Mouse (Mus musculus) naive thymus-derived CD4-positive, alpha-beta T cell, adult 2 months (primary cell): ENCODE measurements around the gene Klrd1.
"Not testable (repeated sequence)": the region's sequence is repeated elsewhere in the genome, so short reads cannot be mapped to it uniquely, and the experiment has no call there.

Experiments used
- DNase-seq: peaks from one replicate; pipeline ENCODE4 v3.0.0-alpha.2; 2011; ENCODE audit warnings: low read depth

Klrd1 gene

GRCm38 (mm10) chr6:129591508-129591907 lies at the start of gene Klrd1:
Gene Klrd1 (plus strand): TSS chr6:129591782.
- peak; percentile 46 for DNase-seq

- no peak for DNase-seq
Observed at GRCm38 (mm10) chr6:129541931-129542330, 49.7 kb upstream of the Klrd1 start.

GRCm38 (mm10) chr6:129542540-129542939 lies 49.0 kb upstream of the Klrd1 start:
- DNase-seq, result no peak

GRCm38 (mm10) chr6:129543709-129544606 lies 47.6 kb upstream of the Klrd1 start:
- DNase-seq, result peak; percentile 61

- no peak for DNase-seq
Observed at GRCm38 (mm10) chr6:129547277-129547676, 44.3 kb upstream of the Klrd1 start.

GRCm38 (mm10) chr6:129548009-129548408 lies 43.6 kb upstream of the Klrd1 start:
- DNase-seq, result no peak

- DNase-seq, result no peak
Observed at GRCm38 (mm10) chr6:129557298-129558023, 34.1 kb upstream of the Klrd1 start.

- DNase-seq, result peak; percentile 69
Observed at GRCm38 (mm10) chr6:129558946-129559640, 32.5 kb upstream of the Klrd1 start.

- DNase-seq, result no peak
Observed at GRCm38 (mm10) chr6:129559641-129560027, 31.9 kb upstream of the Klrd1 start.

- DNase-seq, result no peak
Observed at GRCm38 (mm10) chr6:129565257-129565656, 26.3 kb upstream of the Klrd1 start.

GRCm38 (mm10) chr6:129575315-129575714 lies 16.3 kb upstream of the Klrd1 start:
- DNase-seq, result peak; percentile 64

GRCm38 (mm10) chr6:129577605-129578004 lies 14.0 kb upstream of the Klrd1 start, which contains the start of gene Klre1:
Gene Klre1 (plus strand): TSS chr6:129577905.
- no peak for DNase-seq

GRCm38 (mm10) chr6:129581274-129581673 lies 10.3 kb upstream of the Klrd1 start:
- peak; percentile 71 for DNase-seq

GRCm38 (mm10) chr6:129581896-129582295 lies 9.7 kb upstream of the Klrd1 start:
- DNase-seq, result no peak

GRCm38 (mm10) chr6:129583014-129583413 lies 8.6 kb upstream of the Klrd1 start:
- no peak for DNase-seq

- peak; percentile 67 for DNase-seq
Observed at GRCm38 (mm10) chr6:129608372-129608771, 16.8 kb downstream of the Klrd1 start.

GRCm38 (mm10) chr6:129623735-129624134 lies 32.2 kb downstream of the Klrd1 start, which contains the start of gene Klrk1:
Gene Klrk1 (minus strand): TSS chr6:129623864.
- DNase-seq, result no peak

- not testable (repeated sequence) for DNase-seq
Observed at GRCm38 (mm10) chr6:129631046-129631445, 39.5 kb downstream of the Klrd1 start.

- DNase-seq, result not testable (repeated sequence)
Observed at GRCm38 (mm10) chr6:129643237-129643636, 51.7 kb downstream of the Klrd1 start, which contains the start of gene Klrc3. Gene Klrc3 (minus strand): TSS chr6:129643337.

GRCm38 (mm10) chr6:129644054-129644453 lies 52.5 kb downstream of the Klrd1 start:
- DNase-seq, result not testable (repeated sequence)
